Mouse (Mus musculus): ENCODE results near the gene F3. TPM values are rescaled to one million over a fixed set of nuclear protein-coding genes. Genes with fewer than 3 reads are reported as not detected.

Gene F3
- 10 to 100 TPM; 20.8 to 27.2 TPM for total RNA-seq (2021)

DNA sequence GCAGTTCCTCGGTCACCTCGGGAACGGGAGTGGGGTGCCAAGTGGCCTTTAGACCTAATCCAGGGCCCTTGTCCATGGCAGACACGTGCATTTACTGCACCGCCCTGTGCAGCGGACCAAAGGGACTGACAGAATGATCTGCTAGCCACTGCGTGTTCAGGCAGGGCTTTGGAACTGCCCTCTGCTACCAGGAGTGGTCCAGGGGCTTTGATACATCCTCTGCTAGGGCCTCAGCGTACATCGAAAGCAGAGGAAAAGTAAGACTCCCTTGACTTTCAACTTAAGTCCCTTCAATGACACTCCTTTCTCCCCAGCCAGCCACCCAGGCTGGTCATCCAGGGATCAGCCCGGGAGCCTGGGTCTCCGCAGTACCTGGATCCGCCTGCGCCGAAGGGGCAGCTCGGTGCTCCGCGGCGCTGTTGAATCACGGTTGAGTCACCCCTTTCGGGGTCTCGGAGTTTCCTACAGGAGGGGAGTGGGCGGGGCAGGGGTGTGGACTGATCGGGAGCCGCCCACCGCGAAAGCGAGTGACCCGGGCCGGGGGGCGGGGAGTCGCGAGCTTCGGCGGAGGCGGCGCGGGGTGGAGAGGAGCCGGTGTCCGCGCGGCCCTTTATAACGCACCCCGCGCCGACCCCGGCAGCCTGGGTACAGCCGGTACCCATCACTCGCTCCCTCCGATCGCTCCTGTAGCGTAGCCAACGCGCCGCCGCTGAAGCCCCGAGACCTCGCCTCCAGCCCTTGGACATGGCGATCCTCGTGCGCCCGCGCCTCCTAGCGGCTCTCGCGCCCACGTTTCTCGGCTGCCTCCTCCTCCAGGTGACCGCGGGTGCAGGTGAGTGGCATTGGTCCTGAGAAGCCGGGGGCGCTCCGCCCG is at the start of gene F3:
F3 (plus strand) TSS at position 567 of the 874 bp plus-strand sequence.
- peak; percentile 60 for DNase-seq (ENCODE audit: low spot score)
- intact Hi-C loops (cut with DNase I) = loop anchor here (2.0 kb wide), 2 partner anchors 84 to 172 kb away; no protein-coding TSS in a partner anchor

DNA sequence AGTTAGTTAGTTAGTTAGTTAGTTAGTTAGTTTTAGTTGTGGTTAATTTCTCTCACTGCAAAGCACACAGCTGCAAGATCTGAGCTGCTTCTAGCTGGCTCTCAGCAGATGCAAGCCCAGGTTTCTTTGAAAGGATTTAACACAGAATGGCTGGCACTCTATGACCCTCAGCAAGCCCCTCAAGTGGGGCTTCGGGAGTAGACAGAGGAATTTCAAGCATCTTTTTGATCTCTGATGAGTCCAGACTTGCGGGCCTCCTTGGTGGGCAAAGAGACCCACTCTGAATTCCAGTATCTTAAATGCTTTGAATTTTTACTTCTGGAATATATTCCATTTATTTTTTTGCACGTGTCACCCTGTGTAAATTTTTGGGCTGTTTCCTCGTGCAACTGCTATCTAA is 44.4 kb upstream of the F3 start:
- intact Hi-C loops (cut with DNase I) = no loop called here
- DNase-seq (ENCODE audit: low spot score) = no peak

DNA sequence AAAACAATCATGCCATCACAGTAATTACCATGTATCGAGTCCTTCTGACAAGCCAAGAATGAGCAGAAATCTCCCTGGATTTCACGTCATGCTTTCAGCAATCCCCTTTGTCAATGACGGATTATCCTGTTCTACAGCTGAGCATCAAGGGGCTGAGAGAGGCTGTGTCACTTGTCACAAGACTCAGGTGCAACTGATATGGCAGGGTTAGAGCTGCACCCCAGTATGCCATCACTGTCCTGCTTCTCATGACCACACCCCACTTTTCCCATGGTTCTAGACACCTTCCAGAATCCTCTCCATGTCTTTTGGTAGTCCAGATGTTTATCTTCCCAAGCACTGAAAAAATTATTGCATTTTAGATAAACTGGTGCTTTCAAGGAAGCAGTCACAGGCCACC is 43.9 kb upstream of the F3 start:
- no peak for DNase-seq (ENCODE audit: low spot score)
- intact Hi-C loops (cut with DNase I) = no loop called here

- intact Hi-C loops (cut with DNase I) = no loop called here
- DNase-seq (ENCODE audit: low spot score) = no peak
Observed at GRCm38 (mm10) chr3:121680187-121680586, 43.1 kb upstream of the F3 start.

GRCm38 (mm10) chr3:121682439-121683411 is 40.6 kb upstream of the F3 start:
- no peak for DNase-seq (ENCODE audit: low spot score)
- intact Hi-C loops (cut with DNase I) = no loop called here

DNA sequence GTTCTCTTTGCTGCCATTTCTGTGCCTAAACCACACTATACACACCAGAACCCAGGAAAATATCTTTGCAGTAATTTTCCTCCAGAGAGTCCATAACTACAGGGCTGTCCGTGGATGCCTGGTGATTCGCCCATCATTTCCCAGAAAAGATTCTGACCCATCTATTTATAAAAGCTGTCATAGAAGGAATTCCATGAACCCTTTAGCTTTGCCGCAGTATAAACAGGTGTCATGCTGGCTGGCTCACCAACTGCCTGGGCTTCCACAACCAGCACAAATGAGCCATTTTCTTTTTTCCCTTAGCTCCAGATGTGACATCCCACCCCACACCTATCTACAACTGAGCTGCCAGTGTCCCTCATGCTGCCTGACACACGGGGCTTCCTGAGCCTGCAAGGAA is 38.8 kb upstream of the F3 start:
- DNase-seq (ENCODE audit: low spot score) = no peak
- intact Hi-C loops (cut with DNase I) = no loop called here

DNA sequence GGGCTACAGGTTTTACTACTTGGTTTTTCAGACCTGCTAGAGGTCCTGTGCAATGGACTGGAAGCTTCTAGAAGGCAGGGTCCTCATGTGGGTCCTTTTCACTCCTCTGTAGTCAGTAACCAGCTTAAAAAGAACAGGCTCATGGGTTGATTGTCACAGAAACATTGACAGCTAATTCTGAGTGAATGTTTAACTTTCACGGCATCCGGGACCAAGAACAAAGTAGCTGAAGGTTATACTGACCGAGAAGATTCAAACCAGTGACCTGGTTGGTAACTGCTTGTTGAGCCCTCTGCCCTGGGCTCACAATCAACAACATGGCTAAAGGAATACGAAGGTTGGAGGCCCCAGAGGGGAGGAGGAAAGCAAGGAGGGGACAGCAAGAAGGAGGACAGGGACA is 38.4 kb upstream of the F3 start:
- DNase-seq (ENCODE audit: low spot score) = no peak
- intact Hi-C loops (cut with DNase I) = no loop called here

DNA sequence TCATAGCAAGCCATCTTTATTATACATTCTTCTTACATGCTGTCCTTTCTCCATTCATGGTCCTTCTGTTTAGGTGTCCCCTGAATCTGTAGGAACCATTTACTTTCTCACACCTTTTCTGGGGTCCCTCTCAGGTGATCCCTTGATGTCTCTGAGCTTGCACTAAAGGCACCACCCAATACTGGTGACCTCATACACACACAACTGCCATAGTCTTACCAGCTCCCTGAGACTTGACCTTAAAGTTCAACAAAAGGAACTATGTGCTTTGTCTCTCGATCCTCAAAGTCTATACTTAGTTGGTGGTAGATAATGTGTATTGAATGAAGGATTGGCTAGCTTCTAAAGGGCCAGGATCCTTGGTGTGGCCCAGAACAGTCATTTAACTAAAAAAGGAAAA is 37.4 kb upstream of the F3 start:
- intact Hi-C loops (cut with DNase I) = no loop called here
- DNase-seq (ENCODE audit: low spot score) = no peak

- no peak for DNase-seq (ENCODE audit: low spot score)
- intact Hi-C loops (cut with DNase I) = no loop called here
Observed at GRCm38 (mm10) chr3:121686408-121686911, 36.9 kb upstream of the F3 start.

DNA sequence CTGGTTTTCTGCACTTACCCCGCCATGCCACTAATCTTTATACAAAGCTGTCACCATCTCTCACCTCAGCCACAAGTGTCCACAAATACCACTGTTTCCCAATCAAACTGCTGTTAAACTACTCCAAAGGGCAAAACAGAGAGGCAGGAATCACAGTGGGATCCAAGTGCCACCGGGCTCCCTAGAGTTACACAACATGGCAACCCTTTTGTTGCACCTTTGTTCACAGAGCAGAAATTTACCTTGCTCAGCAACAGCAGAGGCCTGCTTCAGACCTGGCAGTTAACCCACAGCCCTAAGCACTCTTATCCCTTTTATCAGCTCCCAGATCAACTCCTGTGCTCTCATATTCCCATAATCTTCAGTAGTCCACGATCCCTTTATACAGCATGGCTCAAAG is 35.6 kb upstream of the F3 start:
- intact Hi-C loops (cut with DNase I) = no loop called here
- DNase-seq (ENCODE audit: low spot score) = no peak

DNA sequence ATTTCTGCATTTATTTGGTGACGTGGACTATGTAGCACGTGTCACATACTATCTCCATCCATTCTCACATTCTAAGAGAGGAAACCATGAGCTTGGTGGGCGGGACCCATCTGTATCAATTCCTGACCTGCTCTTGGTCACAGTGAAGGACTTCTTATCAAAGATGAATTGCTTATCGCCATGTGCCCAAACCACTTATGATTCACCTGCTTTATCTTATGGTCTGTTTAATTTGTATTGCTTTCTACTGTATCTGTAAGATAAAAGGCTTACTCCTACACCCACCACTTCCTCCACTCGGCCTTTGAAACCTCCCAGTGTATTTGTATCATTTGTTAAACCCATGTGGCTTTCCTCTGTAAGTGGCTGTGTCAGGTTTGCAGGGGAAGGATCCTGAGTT is 34.3 kb upstream of the F3 start:
- intact Hi-C loops (cut with DNase I) = no loop called here
- no peak for DNase-seq (ENCODE audit: low spot score)

GRCm38 (mm10) chr3:121689697-121690096 is 33.6 kb upstream of the F3 start:
- no peak for DNase-seq (ENCODE audit: low spot score)
- intact Hi-C loops (cut with DNase I) = no loop called here

- no peak for DNase-seq (ENCODE audit: low spot score)
- intact Hi-C loops (cut with DNase I) = no loop called here
Observed at GRCm38 (mm10) chr3:121693001-121693730, 30.2 kb upstream of the F3 start.

DNA sequence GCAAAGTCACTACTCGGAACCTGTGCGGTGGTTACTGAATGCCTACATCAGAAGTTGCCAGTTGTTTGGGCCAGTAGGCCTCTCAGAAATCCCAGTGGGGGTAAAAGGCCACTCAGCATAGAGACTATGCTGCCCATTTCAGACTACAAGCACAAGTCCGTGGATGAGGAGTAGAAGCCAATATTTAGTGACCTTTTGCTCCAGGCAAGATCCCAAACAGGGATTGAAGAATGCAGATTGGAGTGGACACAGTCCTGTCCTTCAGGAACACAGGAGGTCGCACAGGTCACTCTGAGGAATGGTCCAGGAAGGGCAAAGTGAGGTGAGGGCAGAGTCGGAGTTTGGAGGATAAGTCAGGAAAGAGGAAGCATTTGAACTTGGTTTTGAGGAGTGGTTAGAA is 29.6 kb upstream of the F3 start:
- intact Hi-C loops (cut with DNase I) = no loop called here
- DNase-seq (ENCODE audit: low spot score) = no peak

DNA sequence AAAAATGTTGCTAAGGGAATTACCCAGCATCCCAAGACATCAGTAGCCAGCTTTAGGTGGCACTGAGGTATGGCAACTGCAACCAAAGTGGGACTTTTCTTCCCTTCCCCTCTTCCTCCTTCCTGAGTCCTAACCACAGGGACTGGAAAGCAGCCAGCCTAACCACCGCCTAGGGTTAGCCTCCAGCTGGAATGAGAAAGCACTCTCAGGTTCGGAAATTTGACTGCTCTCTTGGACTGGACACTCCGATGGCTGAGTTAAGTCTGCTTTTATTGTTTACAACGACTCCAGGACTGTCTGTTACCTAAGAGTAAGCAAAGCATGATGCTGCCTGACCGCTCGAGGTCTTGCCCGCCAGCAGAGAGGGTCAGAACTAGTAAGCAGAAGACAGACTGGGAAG is 26.2 kb upstream of the F3 start:
- DNase-seq (ENCODE audit: low spot score) = no peak
- intact Hi-C loops (cut with DNase I) = no loop called here

DNA sequence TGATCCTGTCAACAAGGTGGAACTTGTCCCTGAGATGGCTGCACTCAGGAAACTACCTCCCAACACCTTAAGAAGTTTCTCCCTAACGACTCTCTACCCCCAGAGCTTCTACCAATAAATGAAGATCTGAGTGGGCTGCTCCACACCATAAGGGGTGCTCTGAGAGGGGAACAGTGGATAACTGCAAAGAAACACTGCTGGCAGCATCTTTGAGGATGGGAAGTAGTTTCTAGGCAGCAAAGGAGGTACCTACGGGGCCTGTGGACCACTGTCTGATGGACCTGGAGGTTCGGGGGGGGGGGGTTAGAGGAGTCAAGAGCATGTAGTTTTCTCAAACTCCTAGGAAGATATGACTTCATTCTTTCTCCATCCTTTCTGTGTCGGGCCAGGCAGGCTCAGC is 23.9 kb upstream of the F3 start:
- DNase-seq (ENCODE audit: low spot score) = no peak
- intact Hi-C loops (cut with DNase I) = no loop called here

DNA sequence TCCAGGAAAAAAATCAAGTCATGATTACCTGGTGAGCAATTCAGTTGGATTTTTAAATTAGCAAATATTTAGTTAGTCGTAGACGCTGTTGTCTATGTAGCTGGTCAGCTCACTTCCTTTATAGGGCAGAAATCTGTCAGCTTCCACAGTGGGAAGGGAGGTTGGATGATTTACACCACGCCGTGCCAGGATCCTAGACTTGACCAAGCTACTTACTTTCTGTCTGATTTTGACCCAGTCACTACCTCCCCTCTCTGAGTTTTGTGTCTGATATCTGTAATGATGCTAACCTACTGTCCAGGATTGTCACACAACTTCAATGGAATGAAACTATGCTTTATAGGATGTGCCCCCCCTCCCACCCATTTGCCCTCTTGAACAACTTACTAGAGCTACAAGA is 23.5 kb upstream of the F3 start:
- intact Hi-C loops (cut with DNase I) = no loop called here
- no peak for DNase-seq (ENCODE audit: low spot score)

DNA sequence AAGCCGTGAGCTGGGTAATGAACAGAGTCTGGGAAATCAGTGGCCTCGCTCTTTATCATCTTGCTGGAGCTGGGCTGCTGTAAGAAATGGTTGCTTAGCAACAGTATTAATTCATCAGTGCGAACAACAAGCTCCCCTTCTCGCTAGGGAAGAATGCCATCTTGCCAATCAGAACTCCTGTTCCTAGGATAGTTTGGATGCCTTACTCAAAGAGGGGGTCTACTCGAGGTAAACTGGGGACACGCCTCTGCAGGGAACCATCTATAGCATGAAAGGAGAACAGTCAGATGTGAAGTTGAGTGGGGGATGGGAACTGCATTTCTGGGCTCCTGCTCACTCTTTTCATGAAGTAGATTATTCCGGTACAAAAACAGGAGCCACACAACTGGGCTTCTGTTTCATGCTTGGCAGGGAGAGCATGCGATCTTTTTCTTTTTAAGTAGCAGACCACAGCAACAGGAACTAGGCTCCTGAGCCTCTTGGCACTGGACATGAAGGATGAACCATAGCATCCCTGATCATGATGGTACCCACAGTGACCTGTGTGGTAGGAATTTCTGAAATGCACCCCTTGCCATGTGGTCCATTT is 22.9 kb upstream of the F3 start:
- intact Hi-C loops (cut with DNase I) = no loop called here
- DNase-seq (ENCODE audit: low spot score) = no peak

GRCm38 (mm10) chr3:121703155-121703879 is 20.0 kb upstream of the F3 start:
- intact Hi-C loops (cut with DNase I) = no loop called here
- no peak for DNase-seq (ENCODE audit: low spot score)
